Mouse (Mus musculus) bone marrow, adult 2 months (tissue): ENCODE results near the gene Nek6.

ENCODE experiments used
- CTCF ChIP-seq: fragments of 200-500 bp; IDR thresholded peaks from 2 replicates; pipeline ENCODE4 v1.5.1; 2011; ENCODE audit warnings: low read length, control low read depth; ENCODE audit not compliant: control insufficient read depth, insufficient read depth
- POLR2A ChIP-seq: fragments of 200-500 bp; IDR thresholded peaks from 2 replicates; pipeline ENCODE4 v1.6.1; 2011; ENCODE audit warnings: low read depth, mild to moderate bottlenecking, control low read depth, low read length, borderline replicate concordance; ENCODE audit not compliant: control insufficient read depth

DNA sequence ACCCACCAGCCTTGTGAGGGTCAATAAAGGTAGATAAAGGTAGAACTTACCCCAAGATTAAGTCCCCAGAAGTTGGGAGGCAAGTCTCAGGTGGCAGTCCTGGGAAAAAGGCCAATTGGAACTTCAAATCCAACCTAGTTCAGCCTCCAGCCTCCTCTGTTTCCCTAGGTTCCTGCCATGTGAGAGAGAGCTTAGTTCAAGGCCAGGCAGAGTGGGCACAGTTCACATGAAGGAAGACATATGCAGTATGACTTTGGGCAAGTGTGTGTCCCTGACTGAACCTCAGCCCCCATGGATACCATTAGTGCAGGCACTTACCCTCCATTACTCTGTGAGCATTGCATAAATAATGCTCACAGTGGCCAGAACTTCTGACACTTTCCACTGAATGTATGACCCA, 34.3 kb downstream of the Nek6 start:
- TF ChIP-seq CTCF (no peak), POLR2A (no peak)
